Mouse (Mus musculus) midbrain, embryonic 13.5 days (tissue): ENCODE data around the gene Smarcd3. TPM values are rescaled to one million over a fixed set of nuclear protein-coding genes. Genes with fewer than 3 reads are reported as not detected.

Source experiments
- ATAC-seq: fragments of 200-750 bp; cut with Nextera tagmentation; 2 replicates; pipeline ENCODE4 v1.8.0; 2017; ENCODE audit warnings: mild to moderate bottlenecking, moderate TSS enrichment, moderate library complexity
- H3K27ac ChIP-seq: fragments of 300-500 bp; sonication (generic); 2 replicates; pipeline ENCODE4 v1.5.1; 2015; ENCODE audit warnings: inconsistent platforms, mild to moderate bottlenecking, moderate library complexity
- H3K27me3 ChIP-seq: fragments of 300-500 bp; sonication (generic); 2 replicates; pipeline ENCODE4 v1.6.1; 2015; ENCODE audit warnings: mild to moderate bottlenecking, inconsistent platforms
- H3K36me3 ChIP-seq: fragments of 300-500 bp; sonication (generic); 2 replicates; pipeline ENCODE4 v1.6.1; 2015; ENCODE audit warnings: mild to moderate bottlenecking, inconsistent platforms
- H3K4me1 ChIP-seq: fragments of 300-500 bp; sonication (generic); replicated peaks from 2 replicates; pipeline ENCODE4 v1.6.1; 2015; ENCODE audit warnings: inconsistent platforms
- H3K4me2 ChIP-seq: fragments of 300-500 bp; sonication (generic); replicated peaks from 2 replicates; pipeline ENCODE4 v1.6.1; 2015; ENCODE audit warnings: moderate library complexity, mild to moderate bottlenecking, inconsistent platforms
- H3K4me3 ChIP-seq: fragments of 300-500 bp; sonication (generic); replicated peaks from 2 replicates; pipeline ENCODE4 v1.5.1; 2015; ENCODE audit warnings: mild to moderate bottlenecking, inconsistent platforms
- H3K9ac ChIP-seq: fragments of 300-500 bp; sonication (generic); replicated peaks from 2 replicates; pipeline ENCODE4 v1.6.1; 2015; ENCODE audit warnings: mild to moderate bottlenecking, inconsistent platforms
- H3K9me3 ChIP-seq: fragments of 300-500 bp; sonication (generic); 2 replicates; pipeline ENCODE4 v1.6.1; 2016; ENCODE audit warnings: mild to moderate bottlenecking, inconsistent platforms
- WGBS: fragments of 180-500 bp; shearing (Covaris S2); methylation state at CpG from one replicate; pipeline ENCODE4 v1.1.7; 2015; 5-methylcytosine and 5-hydroxymethylcytosine counted together
- polyA plus RNA-seq: library from polyadenylated mRNA; unstranded; fragments of >200 nt; fragmentation: Nextera tagmentation; extraction: Ambion mirVana; gene quantifications from 2 replicates; pipeline ENCODE4 v1.2.1, GENCODE M21; 2015

Gene Smarcd3
- polyA plus RNA-seq, 1 experiment from 2014 or later, result 127 TPM

- Histone ChIP-seq H3K27ac (no peak overlapping the region), H3K4me3 (no peak overlapping the region), H3K27me3 (0 out of 2 replicates have a peak, but pooled peaks cover 3% of the 10 kb centered on the region), H3K9ac (no peak overlapping the region), H3K4me2 (no peak overlapping the region), H3K36me3 (peaks cover 63% of the 10 kb centered on the region), H3K4me1 (peaks cover 62% of the 10 kb centered on the region), H3K9me3 (no peaks in the 10 kb centered on the region)
- ATAC-seq, result no peak
- 93% methylated on average over 5 of the region's 5 CpGs for WGBS
Measured at GRCm38 (mm10) chr5:24594346-24594745, 29.9 kb downstream of the Smarcd3 start.

GRCm38 (mm10) chr5:24593928-24594327, 30.3 kb downstream of the Smarcd3 start:
- Histone ChIP-seq H3K27ac (no peak overlapping the region), H3K36me3 (peaks cover 67% of the 10 kb centered on the region), H3K9me3 (no peaks in the 10 kb centered on the region), H3K9ac (no peak overlapping the region), H3K4me3 (no peak overlapping the region), H3K4me2 (no peak overlapping the region), H3K27me3 (0 out of 2 replicates have a peak, but pooled peaks cover 3% of the 10 kb centered on the region), H3K4me1 (peaks cover 59% of the 10 kb centered on the region)
- 81% methylated on average over 10 of the region's 10 CpGs for WGBS
- ATAC-seq, result no peak

GRCm38 (mm10) chr5:24593230-24593629, 31.0 kb downstream of the Smarcd3 start:
- Histone ChIP-seq H3K4me1 (peaks cover 59% of the 10 kb centered on the region), H3K36me3 (peaks cover 74% of the 10 kb centered on the region), H3K4me2 (no peak overlapping the region), H3K4me3 (no peak overlapping the region), H3K27ac (no peak overlapping the region), H3K27me3 (0 out of 2 replicates have a peak, but pooled peaks cover 3% of the 10 kb centered on the region), H3K9ac (no peak overlapping the region), H3K9me3 (no peaks in the 10 kb centered on the region)
- no peak for ATAC-seq
- 81% methylated on average over 10 of the region's 10 CpGs for WGBS

GRCm38 (mm10) chr5:24592471-24593160, 31.6 kb downstream of the Smarcd3 start:
- Histone ChIP-seq H3K4me2 (no peak overlapping the region), H3K27me3 (0 out of 2 replicates have a peak, but pooled peaks cover 3% of the 10 kb centered on the region), H3K27ac (no peak overlapping the region), H3K9ac (peak overlapping the region; percentile 16; the same call in 1 of the 2 replicates), H3K36me3 (peaks cover 78% of the 10 kb centered on the region), H3K4me1 (peaks cover 59% of the 10 kb centered on the region), H3K9me3 (no peaks in the 10 kb centered on the region), H3K4me3 (no peak overlapping the region)
- 61% methylated on average over 21 of the region's 21 CpGs for WGBS
- no peak for ATAC-seq

GRCm38 (mm10) chr5:24591796-24592470, 32.3 kb downstream of the Smarcd3 start:
- peak overlapping the region; percentile 48 for H3K9ac ChIP-seq
- 0 out of 2 replicates have a peak, but pooled peaks cover 3% of the 10 kb centered on the region for H3K27me3 ChIP-seq
- no peak for ATAC-seq
- no peak overlapping the region for H3K4me2 ChIP-seq
- H3K4me3 ChIP-seq, result no peak overlapping the region
- 60% methylated on average over 21 of the region's 24 CpGs for WGBS
- H3K9me3 ChIP-seq, result no peaks in the 10 kb centered on the region
- H3K36me3 ChIP-seq, result peaks cover 78% of the 10 kb centered on the region
- peaks cover 62% of the 10 kb centered on the region for H3K4me1 ChIP-seq
- no peak overlapping the region for H3K27ac ChIP-seq

- 21% methylated on average over 23 of the region's 23 CpGs for WGBS
- H3K27me3 ChIP-seq, result 0 out of 2 replicates have a peak, but pooled peaks cover 3% of the 10 kb centered on the region
- H3K9ac ChIP-seq, result peak overlapping the region; percentile 48
- H3K27ac ChIP-seq, result no peak overlapping the region
- no peak for ATAC-seq
- H3K4me1 ChIP-seq, result peaks cover 55% of the 10 kb centered on the region
- H3K4me2 ChIP-seq, result no peak overlapping the region; the same call in 1 of the 2 replicates
- peaks cover 78% of the 10 kb centered on the region for H3K36me3 ChIP-seq
- H3K4me3 ChIP-seq, result no peak overlapping the region
- H3K9me3 ChIP-seq, result no peaks in the 10 kb centered on the region
Measured at GRCm38 (mm10) chr5:24591268-24591721, 32.9 kb downstream of the Smarcd3 start.

- no peak overlapping the region for H3K4me3 ChIP-seq
- no peak for ATAC-seq
- H3K9ac ChIP-seq, result no peak overlapping the region; the same call in 1 of the 2 replicates
- 0 out of 2 replicates have a peak, but pooled peaks cover 3% of the 10 kb centered on the region for H3K27me3 ChIP-seq
- WGBS, result 90% methylated on average over 20 of the region's 20 CpGs
- no peaks in the 10 kb centered on the region for H3K9me3 ChIP-seq
- H3K27ac ChIP-seq, result no peak overlapping the region
- peaks cover 48% of the 10 kb centered on the region for H3K4me1 ChIP-seq
- H3K4me2 ChIP-seq, result no peak overlapping the region
- H3K36me3 ChIP-seq, result peaks cover 67% of the 10 kb centered on the region
Measured at GRCm38 (mm10) chr5:24589511-24590500, 34.4 kb downstream of the Smarcd3 start.

GRCm38 (mm10) chr5:24587200-24587577, 37.0 kb downstream of the Smarcd3 start:
- peak overlapping the region; percentile 81 for H3K9ac ChIP-seq
- ATAC-seq, result peak; percentile 28
- H3K36me3 ChIP-seq, result peaks cover 41% of the 10 kb centered on the region
- H3K4me1 ChIP-seq, result peaks cover 43% of the 10 kb centered on the region
- H3K27ac ChIP-seq, result peak overlapping the region; percentile 83
- peak overlapping the region; percentile 98 for H3K4me2 ChIP-seq
- no peaks in the 10 kb centered on the region for H3K9me3 ChIP-seq
- H3K27me3 ChIP-seq, result 0 out of 2 replicates have a peak, but pooled peaks cover 6% of the 10 kb centered on the region
- peak overlapping the region; percentile 86 for H3K4me3 ChIP-seq
- WGBS, result 33% methylated on average over 4 of the region's 4 CpGs

GRCm38 (mm10) chr5:24586547-24587199, 37.5 kb downstream of the Smarcd3 start, which contains the start of gene Chpf2:
Gene Chpf2, plus strand, starts transcription at chr5:24586741.
- Histone ChIP-seq H3K4me3 (peak within 1 kb of the TSS; percentile 86), H3K4me1 (peaks cover 40% of the 10 kb centered on the region), H3K36me3 (peaks cover 36% of the 10 kb centered on the region), H3K27ac (peak within 1 kb of the TSS; percentile 83), H3K4me2 (peak within 1 kb of the TSS; percentile 98), H3K9me3 (no peaks in the 10 kb centered on the region), H3K9ac (peak within 1 kb of the TSS; percentile 81), H3K27me3 (0 out of 2 replicates have a peak, but pooled peaks cover 3% of the 10 kb centered on the region)
- WGBS, result under 1% methylated on average over 43 of the region's 43 CpGs
- peak; percentile 96 for ATAC-seq

GRCm38 (mm10) chr5:24586106-24586505, 38.1 kb downstream of the Smarcd3 start:
- WGBS, result 11% methylated on average over 8 of the region's 8 CpGs
- ATAC-seq, result peak; percentile 44
- peak overlapping the region; percentile 98 for H3K4me2 ChIP-seq

More at GRCm38 (mm10) chr5:24586106-24586505, 38.1 kb downstream of the Smarcd3 start:
- H3K4me1 ChIP-seq, result peaks cover 34% of the 10 kb centered on the region
- H3K9ac ChIP-seq, result peak overlapping the region; percentile 81
- 0 out of 2 replicates have a peak, but pooled peaks cover 3% of the 10 kb centered on the region for H3K27me3 ChIP-seq
- peak overlapping the region; percentile 83 for H3K27ac ChIP-seq
- no peaks in the 10 kb centered on the region for H3K9me3 ChIP-seq
- peak overlapping the region; percentile 86 for H3K4me3 ChIP-seq
- H3K36me3 ChIP-seq, result peaks cover 30% of the 10 kb centered on the region
